Mouse (Mus musculus) liver, postnatal 0 days (tissue): Measurements from ENCODE around the gene Elmod1.

Experiments
- CTCF ChIP-seq: sonication (generic); IDR thresholded peaks from 2 replicates; pipeline ENCODE4 v1.5.1; 2016; ENCODE audit warnings: antibody characterized with exemption, low read depth
- EP300 ChIP-seq: IDR thresholded peaks from 2 replicates; pipeline ENCODE4 v1.6.1; 2016; ENCODE audit warnings: antibody characterized with exemption, low read depth, mild to moderate bottlenecking

DNA sequence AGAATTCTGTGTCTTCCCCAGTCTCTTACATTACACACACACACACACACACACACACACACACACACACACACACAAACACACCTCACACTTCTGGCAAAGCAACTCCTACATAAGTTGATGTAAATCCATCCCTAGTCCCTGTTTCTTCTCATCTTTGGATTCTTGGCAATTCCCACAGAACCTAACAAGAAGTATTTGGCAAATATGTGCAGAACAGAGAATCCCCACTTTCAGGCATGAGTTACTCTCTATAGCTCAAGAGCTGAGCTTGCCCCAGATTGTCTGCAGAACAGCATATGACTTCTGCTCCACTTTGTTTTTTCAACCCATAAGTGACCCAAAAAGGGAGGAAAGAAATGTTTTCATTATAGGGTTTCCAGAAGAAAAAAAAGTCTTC is 2.7 kb downstream of the Elmod1 start:
- TF ChIP-seq CTCF (no peak), EP300 (no peak)
